Mouse (Mus musculus) layer of hippocampus, postnatal 25 days (tissue): ENCODE measurements at regions not wholly inside any gene's neighbourhood (a gene's known extent, or its start where the extent isn't known, plus 50 kb on each side); places are given as distances from the start of the nearest gene placed in this dataset.

ENCODE experiments used
- DNase-seq, 2 experiments: peaks; one replicate each; pipeline ENCODE4 v3.0.0; 2022; ENCODE audit warnings: mixed read lengths in 2 of 2, low spot score in 1 of 2; ENCODE audit errors: extremely low spot score in 1 of 2

- DNase-seq: no peak
Observed at GRCm38 (mm10) chr11:18067676-18068075, 114.0 kb upstream of the Etaa1 start.

GRCm38 (mm10) chr11:18041589-18041988 lies 87.9 kb upstream of the Etaa1 start:
- DNase-seq: no peak

GRCm38 (mm10) chr11:18031049-18031448 lies 77.4 kb upstream of the Etaa1 start:
- DNase-seq: no peak

- DNase-seq: no peak
Observed at GRCm38 (mm10) chr11:18022065-18022464, 68.4 kb upstream of the Etaa1 start.

GRCm38 (mm10) chr11:18015239-18015638 lies 61.6 kb upstream of the Etaa1 start:
- DNase-seq: no peak

- DNase-seq: no peak
Observed at GRCm38 (mm10) chr11:18014610-18015009, 60.9 kb upstream of the Etaa1 start.

- DNase-seq: no peak
Observed at GRCm38 (mm10) chr11:18012085-18012484, 58.4 kb upstream of the Etaa1 start.

GRCm38 (mm10) chr11:18011101-18011733 lies 57.5 kb upstream of the Etaa1 start:
- DNase-seq: peak in 1 of 2 experiments; percentile 20

- DNase-seq: no peak
Observed at GRCm38 (mm10) chr11:18008140-18008539, 54.5 kb upstream of the Etaa1 start.
